Mouse (Mus musculus): ENCODE results near the gene Gm28043. TPM values are rescaled to one million over a fixed set of nuclear protein-coding genes. Genes with fewer than 3 reads are reported as not detected.

Gene Gm28043
- polyA plus RNA-seq, 1 experiment from 2014 or later = 3.4 TPM

GRCm38 (mm10) chr17:29704781-29705180, 90.1 kb downstream of the Gm28043 start:
- Histone ChIP-seq H3K9me3 (ENCODE audit: control insufficient read depth, low read length) (no peaks in the 10 kb centered on the region), H3K4me3 (ENCODE audit: low read depth, low read length) (no peak overlapping the region), H3K4me1 (replicated peaks; ENCODE audit: control insufficient read depth, insufficient read depth, low read length) (no peaks in the 10 kb centered on the region), H3K27ac (ENCODE audit: low read depth) (no peak overlapping the region), H3K36me3 (ENCODE audit: control insufficient read depth, insufficient read depth, low read length) (peaks cover 43% of the 10 kb centered on the region), H3K9ac (ENCODE audit: low read length) (no peak overlapping the region), H3K4me2 (ENCODE audit: low read length) (no peak overlapping the region), H3K27me3 (replicated peaks; ENCODE audit: control insufficient read depth, insufficient read depth, low read length) (no peaks in the 10 kb centered on the region)
- ATAC-seq (replicated peaks; ENCODE audit: low FRiP score, low TSS enrichment, low read depth) (0 out of 2 replicates have a peak, but pooled peaks have one; percentile 48), DNase-seq (ENCODE audit: low spot score) (peak; percentile 83)
- 46% methylated on average over 3 of the region's 3 CpGs for WGBS

DNA sequence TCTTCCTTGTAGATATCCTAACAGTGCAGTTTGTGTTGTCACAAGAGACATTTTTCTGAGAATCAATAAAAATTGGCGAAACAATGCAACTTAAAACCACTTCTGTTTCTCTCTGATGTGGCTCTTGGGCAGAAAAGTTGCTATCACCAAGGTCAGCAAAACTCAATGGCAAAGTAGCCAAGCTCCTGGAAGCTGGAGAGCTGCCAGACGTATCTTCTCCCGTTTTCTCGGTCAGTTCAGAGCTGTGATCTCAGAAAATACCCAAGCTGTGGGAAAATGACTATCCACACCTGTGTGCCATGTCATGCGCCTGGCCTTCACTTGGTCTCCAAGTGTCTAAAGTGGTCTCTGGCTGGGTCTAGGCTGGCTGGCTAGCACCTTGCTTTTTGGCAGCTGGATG, 91.2 kb downstream of the Gm28043 start:
- 82% methylated on average over 5 of the region's 5 CpGs for WGBS
- H3K4me2 ChIP-seq (ENCODE audit: low read length) = no peak overlapping the region
- DNase-seq (ENCODE audit: low spot score) (no peak), ATAC-seq (replicated peaks; ENCODE audit: low FRiP score, low TSS enrichment, low read depth) (no peak)
- no peaks in the 10 kb centered on the region for H3K9me3 ChIP-seq (ENCODE audit: control insufficient read depth, low read length)
- no peaks in the 10 kb centered on the region for H3K4me1 ChIP-seq (replicated peaks; ENCODE audit: control insufficient read depth, insufficient read depth, low read length)
- H3K27ac ChIP-seq (ENCODE audit: low read depth) = no peak overlapping the region
- peaks cover 32% of the 10 kb centered on the region for H3K36me3 ChIP-seq (ENCODE audit: control insufficient read depth, insufficient read depth, low read length)
- no peak overlapping the region for H3K4me3 ChIP-seq (ENCODE audit: low read depth, low read length)
- no peak overlapping the region for H3K9ac ChIP-seq (ENCODE audit: low read length)
- no peaks in the 10 kb centered on the region for H3K27me3 ChIP-seq (replicated peaks; ENCODE audit: control insufficient read depth, insufficient read depth, low read length)

GRCm38 (mm10) chr17:29706981-29707545, 92.4 kb downstream of the Gm28043 start:
- ATAC-seq (replicated peaks; ENCODE audit: low FRiP score, low TSS enrichment, low read depth) (no peak), DNase-seq (ENCODE audit: low spot score) (no peak)
- H3K9ac ChIP-seq (ENCODE audit: low read length) = no peak overlapping the region
- H3K27ac ChIP-seq (ENCODE audit: low read depth) = no peak overlapping the region
- peaks cover 20% of the 10 kb centered on the region for H3K36me3 ChIP-seq (ENCODE audit: control insufficient read depth, insufficient read depth, low read length)
- no peak overlapping the region for H3K4me2 ChIP-seq (ENCODE audit: low read length)
- H3K27me3 ChIP-seq (replicated peaks; ENCODE audit: control insufficient read depth, insufficient read depth, low read length) = no peaks in the 10 kb centered on the region
- WGBS = 66% methylated on average over 5 of the region's 5 CpGs
- H3K4me3 ChIP-seq (ENCODE audit: low read depth, low read length) = no peak overlapping the region
- H3K4me1 ChIP-seq (replicated peaks; ENCODE audit: control insufficient read depth, insufficient read depth, low read length) = peaks cover 11% of the 10 kb centered on the region
- H3K9me3 ChIP-seq (ENCODE audit: control insufficient read depth, low read length) = no peaks in the 10 kb centered on the region

DNA sequence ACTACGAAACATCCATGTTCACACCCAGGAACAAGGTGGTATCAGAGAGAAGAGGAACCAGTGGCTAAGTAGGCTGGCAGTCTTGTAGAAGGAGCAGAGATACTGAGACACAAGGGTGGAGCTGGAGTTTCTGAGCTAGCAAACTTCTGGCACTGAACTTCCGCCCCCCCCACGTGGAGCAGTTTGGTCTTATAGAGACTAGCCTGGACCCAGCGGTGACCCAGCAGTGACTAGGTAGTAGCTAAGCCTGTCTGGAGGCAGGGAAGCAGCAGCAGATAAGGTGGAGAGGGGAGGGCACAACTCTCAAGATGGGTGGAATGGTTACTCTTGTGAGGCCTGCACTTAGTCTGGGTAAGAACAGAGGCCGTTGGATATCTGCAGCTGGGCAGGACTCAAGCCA, 94.1 kb downstream of the Gm28043 start:
- WGBS = 75% methylated on average over 5 of the region's 5 CpGs
- Histone ChIP-seq H3K9ac (ENCODE audit: low read length) (no peak overlapping the region), H3K4me1 (replicated peaks; ENCODE audit: control insufficient read depth, insufficient read depth, low read length) (peaks cover 18% of the 10 kb centered on the region), H3K27me3 (replicated peaks; ENCODE audit: control insufficient read depth, insufficient read depth, low read length) (no peaks in the 10 kb centered on the region), H3K36me3 (ENCODE audit: control insufficient read depth, insufficient read depth, low read length) (peaks cover 9% of the 10 kb centered on the region; the same call in 1 of the 2 replicates), H3K27ac (ENCODE audit: low read depth) (no peak overlapping the region), H3K4me3 (ENCODE audit: low read depth, low read length) (no peak overlapping the region), H3K4me2 (ENCODE audit: low read length) (no peak overlapping the region), H3K9me3 (ENCODE audit: control insufficient read depth, low read length) (no peaks in the 10 kb centered on the region)
- ATAC-seq (replicated peaks; ENCODE audit: low FRiP score, low TSS enrichment, low read depth) = no peak
- no peak for DNase-seq (ENCODE audit: low spot score)

DNA sequence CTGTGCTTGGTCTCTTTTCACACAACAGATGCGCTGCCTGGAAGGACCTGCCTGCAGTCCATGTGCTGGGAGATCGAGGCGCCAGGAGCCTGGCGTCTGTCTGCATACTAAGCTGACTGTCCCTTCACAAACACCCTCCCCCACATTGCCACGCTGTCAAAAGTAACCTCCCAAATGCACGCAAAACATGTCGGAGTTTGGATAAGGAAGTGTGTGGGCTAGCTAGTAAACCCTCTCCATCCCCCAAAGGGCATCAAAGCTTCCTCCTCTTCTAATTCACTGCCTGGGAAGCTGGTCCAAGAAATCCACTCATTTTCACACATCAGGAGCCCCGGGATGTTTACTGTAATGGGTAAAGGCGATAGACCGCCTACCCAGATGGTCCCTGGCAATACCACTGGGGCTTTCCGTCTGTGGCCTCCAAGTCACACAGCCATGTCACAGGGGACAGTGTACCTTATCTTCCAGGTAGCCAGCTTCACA, 95.9 kb downstream of the Gm28043 start:
- H3K27me3 ChIP-seq (replicated peaks; ENCODE audit: control insufficient read depth, insufficient read depth, low read length) = no peaks in the 10 kb centered on the region
- WGBS = 59% methylated on average over 11 of the region's 11 CpGs
- peaks cover 18% of the 10 kb centered on the region for H3K4me1 ChIP-seq (replicated peaks; ENCODE audit: control insufficient read depth, insufficient read depth, low read length)
- H3K9me3 ChIP-seq (ENCODE audit: control insufficient read depth, low read length) = no peaks in the 10 kb centered on the region
- DNase-seq (ENCODE audit: low spot score) (no peak), ATAC-seq (replicated peaks; ENCODE audit: low FRiP score, low TSS enrichment, low read depth) (no peak)
- H3K27ac ChIP-seq (ENCODE audit: low read depth) = no peak overlapping the region
- H3K4me2 ChIP-seq (ENCODE audit: low read length) = no peak overlapping the region
- no peak overlapping the region for H3K4me3 ChIP-seq (ENCODE audit: low read depth, low read length)
- no peak overlapping the region for H3K9ac ChIP-seq (ENCODE audit: low read length)
- H3K36me3 ChIP-seq (ENCODE audit: control insufficient read depth, insufficient read depth, low read length) = 0 out of 2 replicates have a peak, but pooled peaks cover 3% of the 10 kb centered on the region

- ATAC-seq (replicated peaks; ENCODE audit: low FRiP score, low TSS enrichment, low read depth) = no peak
- no peak overlapping the region for H3K4me2 ChIP-seq (ENCODE audit: low read length)
- H3K27me3 ChIP-seq (replicated peaks; ENCODE audit: control insufficient read depth, insufficient read depth, low read length) = no peaks in the 10 kb centered on the region
- DNase-seq (ENCODE audit: low spot score) = no peak
- 0 out of 2 replicates have a peak, but pooled peaks cover 3% of the 10 kb centered on the region for H3K36me3 ChIP-seq (ENCODE audit: control insufficient read depth, insufficient read depth, low read length)
- H3K4me1 ChIP-seq (replicated peaks; ENCODE audit: control insufficient read depth, insufficient read depth, low read length) = peaks cover 21% of the 10 kb centered on the region
- H3K27ac ChIP-seq (ENCODE audit: low read depth) = 0 out of 2 replicates have a peak overlapping the region, but pooled peaks have one; percentile 3
- H3K4me3 ChIP-seq (ENCODE audit: low read depth, low read length) = no peak overlapping the region
- WGBS = 71% methylated on average over 19 of the region's 19 CpGs
- no peaks in the 10 kb centered on the region for H3K9me3 ChIP-seq (ENCODE audit: control insufficient read depth, low read length)
- H3K9ac ChIP-seq (ENCODE audit: low read length) = no peak overlapping the region
Observed at GRCm38 (mm10) chr17:29711076-29711744, 96.5 kb downstream of the Gm28043 start.

DNA sequence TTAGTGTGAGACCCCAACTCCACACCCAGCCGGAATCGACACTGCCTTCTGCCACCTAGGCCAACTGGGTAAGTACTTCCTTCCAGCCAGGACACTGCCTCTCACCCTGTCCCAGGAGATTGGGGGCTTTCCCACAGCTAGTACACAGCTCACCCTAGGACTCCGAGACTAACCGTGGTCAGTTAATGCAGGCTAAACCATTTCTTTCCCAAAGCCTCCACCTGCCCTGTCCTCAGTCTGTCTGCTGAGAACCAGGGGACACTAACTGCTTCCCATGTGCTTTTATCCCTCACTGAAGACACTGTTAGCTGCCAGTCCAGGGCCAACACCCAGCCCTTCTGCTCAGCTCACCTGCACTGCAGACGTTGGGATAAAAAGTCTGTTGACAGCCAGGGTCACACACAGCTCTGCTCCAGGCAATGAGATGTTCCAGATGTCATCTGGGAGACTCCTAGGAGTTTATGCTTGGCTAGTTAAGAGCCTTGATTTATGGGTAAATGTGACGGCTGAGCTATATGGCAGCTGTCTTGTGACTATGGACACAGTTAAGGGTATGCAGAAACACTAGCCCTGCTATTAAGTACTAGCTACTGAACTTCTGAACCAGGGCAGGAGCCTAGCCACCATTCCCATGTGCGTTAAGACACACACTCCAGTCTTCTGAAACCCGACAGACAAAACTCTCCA, 97.2 kb downstream of the Gm28043 start:
- H3K27ac ChIP-seq (ENCODE audit: low read depth) = 0 out of 2 replicates have a peak overlapping the region, but pooled peaks have one; percentile 3
- peaks cover 26% of the 10 kb centered on the region for H3K4me1 ChIP-seq (replicated peaks; ENCODE audit: control insufficient read depth, insufficient read depth, low read length)
- no peak overlapping the region for H3K4me2 ChIP-seq (ENCODE audit: low read length)
- DNase-seq (ENCODE audit: low spot score) = no peak
- H3K36me3 ChIP-seq (ENCODE audit: control insufficient read depth, insufficient read depth, low read length) = 0 out of 2 replicates have a peak, but pooled peaks cover 3% of the 10 kb centered on the region
- no peak overlapping the region for H3K9ac ChIP-seq (ENCODE audit: low read length)
- no peaks in the 10 kb centered on the region for H3K27me3 ChIP-seq (replicated peaks; ENCODE audit: control insufficient read depth, insufficient read depth, low read length)
- ATAC-seq (replicated peaks; ENCODE audit: low FRiP score, low TSS enrichment, low read depth) = no peak
- H3K9me3 ChIP-seq (ENCODE audit: control insufficient read depth, low read length) = no peaks in the 10 kb centered on the region
- WGBS = 47% methylated on average over 8 of the region's 8 CpGs
- no peak overlapping the region for H3K4me3 ChIP-seq (ENCODE audit: low read depth, low read length)

- Histone ChIP-seq H3K27ac (ENCODE audit: low read depth) (no peak overlapping the region), H3K4me1 (replicated peaks; ENCODE audit: control insufficient read depth, insufficient read depth, low read length) (peaks cover 26% of the 10 kb centered on the region), H3K9me3 (ENCODE audit: control insufficient read depth, low read length) (no peaks in the 10 kb centered on the region), H3K36me3 (ENCODE audit: control insufficient read depth, insufficient read depth, low read length) (0 out of 2 replicates have a peak, but pooled peaks cover 3% of the 10 kb centered on the region), H3K4me3 (ENCODE audit: low read depth, low read length) (no peak overlapping the region), H3K27me3 (replicated peaks; ENCODE audit: control insufficient read depth, insufficient read depth, low read length) (no peaks in the 10 kb centered on the region), H3K4me2 (ENCODE audit: low read length) (no peak overlapping the region), H3K9ac (ENCODE audit: low read length) (no peak overlapping the region)
- 64% methylated on average over 7 of the region's 7 CpGs for WGBS
- no peak for ATAC-seq (replicated peaks; ENCODE audit: low FRiP score, low TSS enrichment, low read depth)
- no peak for DNase-seq (ENCODE audit: low spot score)
Observed at GRCm38 (mm10) chr17:29712565-29712964, 97.9 kb downstream of the Gm28043 start.

All from intestine, embryonic 14.5 days (tissue).